Mouse (Mus musculus): ENCODE data around the gene Ing2.

The Ing2 gene

DNA sequence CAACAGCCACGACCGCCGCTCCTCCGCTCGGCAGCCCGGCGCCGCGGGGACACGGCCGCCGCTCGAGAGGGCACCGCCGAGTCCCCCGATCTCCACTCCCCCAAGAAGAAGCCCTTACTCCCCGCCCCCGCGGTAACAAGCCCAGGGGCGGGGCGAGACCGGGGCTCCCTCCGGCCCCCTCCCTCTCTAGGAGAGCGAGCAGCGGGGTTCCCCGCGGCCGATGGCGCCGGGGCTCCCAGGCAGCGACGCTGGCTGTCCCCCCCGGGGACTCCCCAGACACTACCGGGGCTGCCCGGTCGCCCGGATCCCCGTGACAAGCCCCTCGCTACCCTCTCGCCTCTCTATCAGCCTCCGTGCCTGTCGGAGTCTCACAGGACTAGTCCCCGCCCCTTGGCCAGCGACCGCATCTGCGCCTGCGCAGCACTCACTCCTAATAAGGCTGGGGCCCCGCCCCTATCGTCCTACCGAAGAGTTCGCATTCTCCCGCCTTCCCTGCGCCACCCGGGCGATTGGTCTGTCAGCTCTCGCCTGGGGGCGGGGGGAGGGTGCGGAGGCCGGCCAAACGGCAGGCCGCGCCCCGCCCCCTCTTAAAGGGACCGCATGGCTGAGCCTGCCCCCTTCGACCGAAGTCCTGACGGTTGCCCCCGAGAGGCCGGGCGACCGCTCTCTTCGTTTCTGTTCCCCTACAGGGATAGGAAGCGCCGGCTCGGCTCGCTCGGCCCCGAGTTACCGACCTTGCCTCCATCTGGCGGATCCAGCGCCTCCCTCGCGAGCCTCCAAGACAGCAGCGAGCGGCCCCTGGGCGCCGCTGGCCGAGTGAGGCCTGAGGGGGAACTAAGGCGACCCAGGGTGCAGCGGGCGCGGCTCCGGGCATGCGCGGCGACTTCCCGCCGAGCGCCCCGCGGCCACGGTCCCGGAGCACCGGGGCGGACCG, at the start of gene Ing2:
TSS of gene Ing2 (minus strand) at position 780 of the 934 bp plus-strand sequence.
- peak; percentile 82 for ATAC-seq (ENCODE audit: low TSS enrichment)

- peak; percentile 85 for ATAC-seq (ENCODE audit: low TSS enrichment)
Observed at GRCm38 (mm10) chr8:47721609-47722008, 46.3 kb upstream of the Ing2 start.

DNA sequence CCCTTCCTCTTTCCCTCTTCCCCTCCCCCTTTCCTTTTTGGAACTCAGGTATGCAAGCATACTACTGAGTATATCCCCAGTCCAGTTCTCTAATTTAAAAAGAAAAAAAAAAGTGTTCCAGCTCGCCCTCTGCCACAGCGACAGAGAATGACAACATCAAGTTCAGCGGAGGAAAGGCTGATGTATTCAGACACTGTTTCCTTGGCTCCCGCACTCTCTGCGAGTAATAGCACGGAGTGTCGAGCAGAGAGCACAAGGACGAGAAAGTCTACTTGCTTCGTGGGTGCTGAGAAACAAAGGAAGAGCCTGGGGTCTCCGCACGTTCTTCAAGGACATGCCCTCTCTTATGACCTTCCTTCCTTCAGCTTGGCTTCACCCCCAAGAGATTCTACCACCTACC, 43.3 kb upstream of the Ing2 start:
- ATAC-seq (ENCODE audit: low TSS enrichment), result peak; percentile 21; the same call in 1 of the 2 replicates

DNA sequence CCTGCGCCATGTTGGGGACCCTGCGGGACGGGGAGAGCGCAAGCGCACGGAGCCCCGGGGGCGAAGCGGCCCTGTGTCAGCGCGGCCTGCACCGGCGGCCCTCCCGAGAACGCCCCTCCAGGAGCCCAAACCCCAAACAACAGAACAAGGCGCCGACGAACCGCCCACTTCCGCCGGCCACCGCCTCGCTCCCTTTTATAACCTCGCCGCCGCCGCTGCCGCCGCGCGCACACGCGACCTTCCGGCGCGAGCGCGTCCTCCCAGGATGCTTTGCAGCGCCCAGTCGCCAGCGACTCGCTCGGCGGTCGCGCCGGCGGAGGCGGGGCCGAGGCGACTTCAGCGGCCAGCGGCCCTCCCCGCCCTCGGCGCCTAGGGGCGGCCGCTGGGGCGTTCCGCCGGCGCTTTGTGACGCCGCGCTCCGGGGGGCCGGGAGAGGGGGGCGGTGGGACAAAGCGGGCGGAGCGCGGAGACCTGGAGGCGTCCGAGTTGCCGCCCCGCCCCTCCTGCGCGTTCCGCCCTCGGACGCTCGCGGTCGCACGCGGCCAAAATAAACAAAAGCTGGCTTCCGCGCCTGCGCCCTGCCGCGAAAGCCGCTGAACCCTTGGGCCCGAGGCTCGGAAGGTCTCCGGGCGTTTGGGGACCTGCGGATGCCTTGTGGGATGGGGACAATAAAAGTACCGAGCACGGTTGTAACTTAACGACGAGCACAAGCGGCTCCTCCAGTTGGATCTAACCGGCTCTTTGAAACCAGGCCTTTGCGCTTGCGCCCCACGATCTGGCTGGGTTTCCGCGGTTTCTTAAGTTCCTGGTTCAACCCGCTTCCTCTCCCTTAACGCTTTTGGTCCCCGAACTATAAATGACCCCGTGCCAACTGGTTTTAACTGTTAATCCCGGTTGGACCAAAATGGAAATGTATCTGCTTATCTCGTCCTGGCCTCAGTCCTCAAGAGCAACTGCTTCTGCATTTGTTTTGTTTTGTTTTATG, 38.7 kb upstream of the Ing2 start, which contains the start of gene Cdkn2aip:
TSS of gene Cdkn2aip (minus strand) at position 172 of the 985 bp plus-strand sequence.
- peak; percentile 82 for ATAC-seq (ENCODE audit: low TSS enrichment)

DNA sequence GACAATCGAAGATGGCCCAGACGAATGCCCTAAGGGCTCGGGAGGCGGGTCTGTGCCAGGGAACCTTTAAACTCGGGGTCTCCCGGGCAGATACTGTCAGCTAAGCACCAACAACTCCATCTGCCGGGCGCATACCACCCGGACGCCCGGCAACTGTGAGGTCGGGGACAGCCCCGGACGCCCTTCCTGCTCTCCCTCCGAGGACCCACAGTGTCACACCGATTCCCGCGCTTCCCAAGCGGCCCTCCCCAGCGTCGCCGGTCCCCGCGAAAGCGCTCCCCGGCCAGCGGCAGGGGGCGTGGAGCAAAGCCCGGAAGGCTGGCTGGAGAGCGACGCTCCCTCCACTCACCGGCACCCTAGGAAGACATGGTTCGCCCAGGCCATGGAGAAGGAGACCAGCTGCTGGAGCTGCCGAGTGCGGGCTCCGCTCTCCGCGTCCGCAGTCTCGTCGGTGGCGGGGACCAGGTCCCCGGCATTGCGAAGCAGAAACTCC, 37.9 kb upstream of the Ing2 start:
- peak; percentile 42 for ATAC-seq (ENCODE audit: low TSS enrichment)

- ATAC-seq (ENCODE audit: low TSS enrichment), result no peak
Observed at GRCm38 (mm10) chr8:47708106-47708505, 32.8 kb upstream of the Ing2 start.

DNA sequence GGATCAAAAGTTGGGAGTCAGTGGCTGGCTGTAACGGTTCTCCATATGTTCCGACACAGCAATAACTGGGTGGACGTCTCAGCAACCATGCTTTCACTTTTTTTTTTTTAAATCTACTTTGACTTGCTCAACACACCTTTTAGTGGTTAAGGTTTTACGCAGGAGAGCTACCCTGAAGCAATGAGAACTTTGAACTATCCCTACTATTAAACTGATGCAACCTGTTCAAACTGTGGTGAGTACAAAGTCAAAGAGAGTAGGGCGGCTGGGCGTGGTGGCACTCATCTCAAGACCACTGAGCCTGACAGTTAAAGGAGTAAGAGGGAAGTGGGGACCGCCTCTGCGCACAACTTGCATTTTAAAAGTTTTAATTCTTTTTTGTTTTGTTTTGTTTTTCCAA, 31.4 kb upstream of the Ing2 start:
- ATAC-seq (ENCODE audit: low TSS enrichment), result no peak

GRCm38 (mm10) chr8:47702333-47702732, 27.0 kb upstream of the Ing2 start:
- ATAC-seq (ENCODE audit: low TSS enrichment), result no peak

- no peak for ATAC-seq (ENCODE audit: low TSS enrichment)
Observed at GRCm38 (mm10) chr8:47697696-47698095, 22.3 kb upstream of the Ing2 start.

DNA sequence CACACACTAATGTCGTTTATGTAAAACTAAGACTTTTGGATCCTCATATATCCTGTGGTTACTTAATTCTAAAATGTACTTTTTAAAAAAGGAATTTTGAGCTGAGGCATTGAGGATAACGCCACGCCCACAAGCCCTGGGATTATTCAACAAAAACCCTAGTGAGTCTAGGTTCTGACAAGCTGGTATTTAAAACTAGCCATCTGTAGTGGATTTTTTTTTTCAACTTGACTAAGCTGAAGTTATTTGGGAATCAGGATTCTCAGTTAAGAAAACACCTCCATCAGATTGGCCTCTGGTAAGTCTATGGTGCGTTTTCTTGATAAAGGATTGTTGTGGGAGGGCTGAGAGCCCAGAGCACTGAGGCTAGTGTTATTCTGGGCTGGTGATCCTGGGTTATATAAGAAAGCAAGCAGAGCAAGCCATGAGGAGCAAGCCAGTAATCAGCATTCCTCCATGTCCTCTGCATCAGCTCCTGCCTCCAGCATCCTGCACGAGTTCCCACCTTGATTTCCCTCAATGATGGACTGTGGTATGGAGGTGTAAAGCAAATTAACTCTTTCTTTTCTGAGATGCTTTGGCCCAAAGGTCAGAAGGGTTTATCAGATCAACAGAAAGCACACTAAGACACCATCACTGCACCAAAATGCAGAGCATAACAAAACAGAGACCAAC, 20.2 kb upstream of the Ing2 start:
- ATAC-seq (ENCODE audit: low TSS enrichment), result peak; percentile 87

DNA sequence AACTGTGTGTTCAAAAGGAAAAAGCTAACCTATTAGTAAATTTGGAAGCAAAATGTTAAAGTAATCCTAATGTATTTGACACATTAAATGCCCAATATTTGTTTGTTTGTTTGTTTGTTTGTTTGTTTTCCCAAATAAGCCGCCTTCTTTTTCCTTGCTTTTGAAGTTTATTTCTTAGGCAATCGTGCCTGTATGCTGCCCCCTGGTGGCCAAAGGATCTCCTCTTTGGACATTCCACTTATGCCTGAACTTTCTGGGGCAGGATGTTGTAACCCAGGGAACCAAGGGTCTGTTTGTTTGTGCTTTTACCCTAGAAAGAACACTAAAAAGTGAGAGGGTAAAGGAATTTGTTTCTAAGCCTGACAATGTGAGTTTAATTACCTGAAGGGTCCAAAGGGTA, 17.8 kb upstream of the Ing2 start:
- no peak for ATAC-seq (ENCODE audit: low TSS enrichment)

DNA sequence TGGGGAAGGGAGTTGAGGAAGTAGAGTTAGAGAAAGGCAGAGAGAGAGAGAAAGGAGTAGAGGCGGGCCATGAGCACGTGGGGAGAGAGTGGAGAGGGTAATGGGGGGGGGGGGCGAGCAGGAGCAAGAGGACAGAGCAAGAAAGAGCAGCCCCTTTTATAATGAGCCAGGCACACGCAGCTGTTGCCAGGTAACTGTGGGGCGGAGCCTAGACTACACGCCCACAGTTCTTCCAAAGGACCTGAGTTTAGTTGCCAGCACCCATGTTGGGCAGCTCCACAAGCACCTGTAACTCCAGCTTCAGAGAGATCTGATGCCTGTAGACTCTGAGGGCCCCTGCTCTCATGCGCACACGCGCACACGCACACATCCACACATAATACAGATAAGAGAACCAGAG, 16.5 kb upstream of the Ing2 start:
- ATAC-seq (ENCODE audit: low TSS enrichment), result no peak

DNA sequence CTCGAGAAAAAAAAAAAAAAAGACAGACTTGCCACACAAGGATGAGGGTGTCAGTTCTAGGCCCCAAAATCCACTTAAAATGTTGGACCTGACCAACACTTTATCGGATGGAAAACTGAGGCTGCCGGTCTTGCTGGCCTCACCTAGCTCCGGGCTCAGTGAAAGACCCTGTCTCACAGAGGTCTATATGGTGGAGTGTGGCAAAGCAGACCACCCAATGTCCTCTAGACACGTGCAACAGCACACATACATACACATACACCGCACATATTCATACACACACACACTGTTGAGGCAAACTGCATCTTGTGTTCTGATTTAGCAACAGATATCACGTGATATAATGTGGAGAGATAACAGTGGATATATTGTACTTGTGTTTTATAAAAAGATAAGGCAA, 15.9 kb upstream of the Ing2 start:
- ATAC-seq (ENCODE audit: low TSS enrichment), result no peak

- no peak for ATAC-seq (ENCODE audit: low TSS enrichment)
Observed at GRCm38 (mm10) chr8:47690674-47691078, 15.3 kb upstream of the Ing2 start.

- ATAC-seq (ENCODE audit: low TSS enrichment), result no peak
Observed at GRCm38 (mm10) chr8:47689704-47690326, 14.5 kb upstream of the Ing2 start.

GRCm38 (mm10) chr8:47684441-47684840, 9.1 kb upstream of the Ing2 start:
- ATAC-seq (ENCODE audit: low TSS enrichment), result peak; percentile 25; the same call in 1 of the 2 replicates

DNA sequence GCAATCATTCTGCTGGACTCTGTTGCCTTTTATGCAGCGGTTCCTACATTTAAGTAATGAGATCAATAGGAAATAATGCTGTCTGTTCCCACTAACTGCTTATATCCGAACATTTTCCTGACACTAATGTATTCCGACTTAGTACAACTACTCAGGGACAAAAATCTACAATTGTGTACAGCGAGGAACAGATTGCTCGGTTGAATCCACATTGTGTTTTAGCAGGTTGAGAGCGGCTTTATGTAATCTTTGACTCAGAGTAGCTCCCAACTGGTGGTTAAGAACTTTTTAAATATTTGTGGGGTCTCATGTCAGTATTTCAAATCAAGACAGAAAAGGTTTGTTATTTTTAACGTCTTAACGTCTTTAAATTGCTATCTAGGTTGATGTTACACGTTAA, 8.6 kb upstream of the Ing2 start:
- peak; percentile 66 for ATAC-seq (ENCODE audit: low TSS enrichment)

GRCm38 (mm10) chr8:47680306-47680705, 5.0 kb upstream of the Ing2 start:
- ATAC-seq (ENCODE audit: low TSS enrichment), result peak; percentile 53

DNA sequence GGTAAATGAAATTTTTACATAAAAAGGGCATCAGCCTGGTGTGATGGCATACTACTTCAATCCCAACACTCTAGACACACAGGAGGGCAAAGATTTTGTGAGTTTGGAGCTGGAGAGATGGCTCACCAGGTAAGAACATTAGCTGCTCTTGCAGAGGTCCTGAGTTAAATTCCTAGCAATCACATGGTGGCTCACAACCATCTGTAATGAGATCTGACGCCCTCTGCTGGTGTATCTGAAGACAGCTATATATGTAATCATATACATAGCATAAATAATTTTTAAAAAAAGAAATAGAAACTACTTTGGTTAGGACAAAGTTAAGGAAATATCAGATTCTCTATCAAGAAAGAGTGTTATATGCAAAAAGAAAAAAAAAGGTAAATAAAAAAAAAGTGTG, 4.2 kb upstream of the Ing2 start:
- no peak for ATAC-seq (ENCODE audit: low TSS enrichment)

DNA sequence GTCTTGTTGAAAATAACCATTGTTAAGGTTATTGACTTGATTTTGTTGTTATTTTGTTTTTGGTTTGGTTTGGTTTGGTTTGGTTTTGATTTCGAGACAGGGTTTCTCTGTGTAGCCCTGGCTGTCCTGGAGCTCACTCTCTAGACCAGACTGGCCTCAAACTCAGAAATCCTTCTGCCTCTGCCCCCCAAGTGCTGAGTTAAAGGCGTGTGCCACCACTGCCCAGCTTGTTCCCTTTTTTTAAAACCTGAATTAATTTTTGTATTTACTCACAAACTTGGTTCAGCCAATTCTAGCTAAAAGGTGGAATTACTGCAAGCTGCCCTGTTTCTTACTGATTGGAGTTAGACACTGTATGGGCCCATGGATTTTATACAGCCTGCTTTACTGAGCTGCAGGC, 1.3 kb upstream of the Ing2 start:
- ATAC-seq (ENCODE audit: low TSS enrichment), result no peak

GRCm38 (mm10) chr8:47676224-47676623, 868 bp upstream of the Ing2 start:
- 0 out of 2 replicates have a peak, but pooled peaks have one; percentile 0 for ATAC-seq (ENCODE audit: low TSS enrichment)

All from frontal cortex, adult (tissue).